Mouse (Mus musculus) embryonic fibroblast, embryonic 13.5 days (primary cell): ENCODE data around the gene Mrnip.

Experiments
- CTCF ChIP-seq: IDR thresholded peaks from 2 replicates; pipeline ENCODE4 v1.5.1; 2011; ENCODE audit warnings: mild to moderate bottlenecking, control low read depth, low read length, moderate library complexity, borderline replicate concordance; ENCODE audit not compliant: insufficient read depth
- POLR2A ChIP-seq: IDR thresholded peaks from 2 replicates; pipeline ENCODE4 v1.6.1; 2011; ENCODE audit warnings: low read depth, mild to moderate bottlenecking, control low read depth, low read length, moderate library complexity

- TF ChIP-seq CTCF (no peak), POLR2A (no peak)
These were observed 66.1 kb downstream of the Mrnip start for GRCm38 (mm10) chr11:50240235-50240911.
